Mouse (Mus musculus): Measurements from ENCODE around the gene Atp1b2. TPM values are rescaled to one million over a fixed set of nuclear protein-coding genes. Genes with fewer than 3 reads are reported as not detected.
A peak's percentile ranks its signal among the peaks of the same experiment; 100 is the strongest.

The Atp1b2 gene
- polyA plus RNA-seq (2015; fragmentation: Nextera tagmentation; extraction: Ambion mirVana): 20.4 and 20.8 TPM in 2 replicates

GRCm38 (mm10) chr11:69605726-69606490 is at the start of gene Atp1b2:
Gene Atp1b2, minus strand, starts transcription at chr11:69605942.

DNA sequence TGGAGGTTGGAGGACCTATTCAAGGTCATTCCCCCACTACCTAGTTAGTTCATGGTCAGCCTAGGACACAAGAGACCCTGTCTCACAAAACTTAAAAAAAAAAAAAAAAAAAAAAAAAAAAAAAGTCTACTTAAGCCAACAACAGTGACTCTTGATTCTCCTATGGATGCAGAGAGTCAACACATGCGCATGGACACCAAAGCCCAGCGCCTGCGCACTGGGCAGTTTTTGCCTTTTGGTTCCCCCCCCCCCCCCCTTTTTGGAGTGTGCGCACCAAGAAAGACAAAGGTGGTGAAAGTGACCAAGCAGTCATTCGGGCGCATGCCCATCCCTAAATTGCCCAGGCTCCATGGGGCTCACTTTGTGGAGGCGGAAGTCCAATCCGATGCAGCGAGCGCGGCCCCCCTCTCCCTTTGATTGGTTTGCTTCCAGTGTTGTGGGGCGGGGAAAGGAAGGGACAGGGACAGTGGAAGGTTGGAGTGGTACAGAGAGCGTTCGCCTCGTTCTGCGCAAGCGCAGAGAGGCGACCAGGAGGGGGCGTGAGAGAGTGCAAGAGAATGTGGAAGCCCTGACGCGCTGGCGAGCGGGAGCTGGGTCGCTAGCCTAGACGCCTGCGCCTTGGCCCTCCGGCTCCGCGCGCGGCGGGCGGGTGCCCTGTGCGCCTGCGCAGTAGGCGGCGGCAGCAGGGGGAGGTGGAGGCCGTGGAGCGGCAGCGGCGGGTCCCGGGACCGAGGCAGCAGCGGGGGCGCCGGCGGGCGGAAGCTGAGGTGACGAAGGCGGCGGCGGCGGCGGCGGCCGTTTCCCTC is 26.7 kb upstream of the Atp1b2 start, which contains the start of gene Fxr2:
Gene Fxr2 (plus strand): TSS at position 707 of the 806 bp plus-strand sequence.

DNA sequence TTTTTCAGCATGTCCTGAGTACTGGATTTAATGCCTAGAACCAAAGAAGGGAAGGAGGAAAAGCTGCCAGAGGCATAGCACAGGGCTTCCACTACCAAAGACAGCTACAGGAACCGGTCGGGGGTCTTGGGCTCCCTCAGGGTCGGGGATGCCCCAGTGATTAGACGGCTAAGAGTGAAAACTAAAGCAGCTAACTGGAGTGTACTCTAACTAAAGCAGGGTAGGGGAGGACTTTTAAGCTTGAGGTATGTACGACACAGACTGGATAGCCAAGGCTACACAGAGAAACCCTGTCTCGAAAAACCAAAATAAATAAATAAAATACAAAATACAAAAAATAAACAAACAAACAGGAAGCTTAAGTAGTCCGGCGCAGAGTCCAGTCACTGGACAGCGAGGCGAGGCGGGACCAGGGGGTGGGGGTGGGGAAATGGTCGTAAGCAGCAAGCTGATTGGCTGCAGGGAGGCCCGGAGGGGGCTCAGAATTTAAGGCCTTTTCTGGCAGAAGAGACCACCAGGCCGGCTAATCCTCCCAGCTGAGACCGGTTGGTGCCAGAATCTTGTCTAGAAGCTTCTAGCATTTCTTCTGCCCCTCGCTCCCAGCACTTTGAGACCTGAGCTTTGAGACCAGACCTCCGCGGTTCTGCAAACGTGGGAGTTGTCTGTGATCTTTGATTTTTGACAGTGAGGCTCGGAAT is 16.0 kb upstream of the Atp1b2 start, which contains the start of gene Sat2:
Gene Sat2 (plus strand): TSS at position 454 of the 698 bp plus-strand sequence.

DNA sequence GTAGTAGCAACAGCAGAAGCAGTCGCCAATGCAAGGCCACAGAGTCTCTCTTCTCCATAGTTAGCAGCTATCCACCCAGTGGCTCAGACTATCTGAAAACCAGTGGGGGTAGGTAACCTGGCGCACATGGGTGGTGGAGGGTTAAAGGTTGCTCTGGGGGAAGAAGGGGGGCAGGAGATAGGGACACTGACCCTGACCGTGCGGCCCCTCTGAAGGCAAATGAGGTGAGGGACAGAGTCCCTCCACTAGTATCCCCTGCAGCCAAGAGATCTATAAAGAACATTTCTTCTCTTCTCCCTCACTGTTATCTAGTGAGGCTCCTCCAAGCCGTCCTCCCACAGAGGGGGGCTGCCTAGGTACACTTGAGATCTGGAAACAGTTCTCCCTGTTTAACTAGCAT is 12.1 kb upstream of the Atp1b2 start, which contains the start of gene Shbg:
Gene Shbg (minus strand): TSS at position 101 of the 400 bp plus-strand sequence.

DNA sequence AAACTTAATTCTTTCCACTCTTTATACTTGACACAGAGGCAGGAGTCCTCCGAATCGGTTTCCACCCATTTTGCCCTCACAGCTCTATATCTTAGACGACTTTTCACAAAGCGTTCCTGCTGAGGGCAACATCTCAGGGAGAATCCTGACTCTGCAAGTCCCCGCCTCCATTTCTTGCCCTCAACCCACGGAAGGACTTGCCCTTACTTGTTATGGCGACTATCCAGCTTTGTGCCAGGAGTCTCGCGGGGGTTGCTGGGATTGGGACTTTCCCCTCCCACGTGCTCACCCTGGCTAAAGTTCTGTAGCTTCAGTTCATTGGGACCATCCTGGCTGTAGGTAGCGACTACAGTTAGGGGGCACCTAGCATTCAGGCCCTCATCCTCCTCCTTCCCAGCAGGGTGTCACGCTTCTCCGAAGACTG is 25.6 kb downstream of the Atp1b2 start, which contains the start of the genes Wrap53 and Trp53:
Gene Wrap53 (minus strand): TSS at position 165 of the 424 bp plus-strand sequence.
Gene Trp53 (plus strand): TSS at position 269 of the 424 bp plus-strand sequence.

GRCm38 (mm10) chr11:69559851-69560765 is 45.6 kb downstream of the Atp1b2 start, which contains the start of gene Efnb3:
Gene Efnb3, minus strand, starts transcription at chr11:69560205.

MicroRNAs within 50 kb of the gene (microRNA counts, 519-probe panel; counts per million panel counts)
- microRNA mmu-miR-467f: 5,369 counts per million, percentile 39 among the panel's probes with 10 or more counts

Other genes with a start within 250 kb of the Atp1b2 start
- gene Chd3, start 236.5 kb downstream of the Atp1b2 start, polyA plus RNA-seq (2015; fragmentation: Nextera tagmentation; extraction: Ambion mirVana): 9.3 and 10.9 TPM in 2 replicates
- gene Naa38, start 210.5 kb downstream of the Atp1b2 start, polyA plus RNA-seq (2015; fragmentation: Nextera tagmentation; extraction: Ambion mirVana): 115 and 122 TPM in 2 replicates
- 8.1 and 10.1 TPM in 2 replicates for gene Cyb5d1, start 210.3 kb downstream of the Atp1b2 start, polyA plus RNA-seq (2015; fragmentation: Nextera tagmentation; extraction: Ambion mirVana)
- 25.2 and 29.9 TPM in 2 replicates for gene Tmem88, start 207.7 kb downstream of the Atp1b2 start, polyA plus RNA-seq (2015; fragmentation: Nextera tagmentation; extraction: Ambion mirVana)
- gene Kdm6b, start 192.3 kb downstream of the Atp1b2 start, polyA plus RNA-seq (2015; fragmentation: Nextera tagmentation; extraction: Ambion mirVana): 12.5 and 16.9 TPM in 2 replicates
- gene Dnah2, start 56.8 kb downstream of the Atp1b2 start, polyA plus RNA-seq (2015; fragmentation: Nextera tagmentation; extraction: Ambion mirVana): 0.06 and 0.21 TPM in 2 replicates
- gene Efnb3, start 45.7 kb downstream of the Atp1b2 start, polyA plus RNA-seq (2015; fragmentation: Nextera tagmentation; extraction: Ambion mirVana): 1.1 and 1.8 TPM in 2 replicates
- 19.3 and 21.3 TPM in 2 replicates for gene Wrap53, start 25.7 kb downstream of the Atp1b2 start, polyA plus RNA-seq (2015; fragmentation: Nextera tagmentation; extraction: Ambion mirVana)
- 80.6 and 88.9 TPM in 2 replicates for gene Trp53, start 25.6 kb downstream of the Atp1b2 start, polyA plus RNA-seq (2015; fragmentation: Nextera tagmentation; extraction: Ambion mirVana)
- not detected in 2 replicates for gene Shbg, start 12.0 kb upstream of the Atp1b2 start, polyA plus RNA-seq (2015; fragmentation: Nextera tagmentation; extraction: Ambion mirVana)
- 7.3 and 7.9 TPM in 2 replicates for gene Sat2, start 16.1 kb upstream of the Atp1b2 start, polyA plus RNA-seq (2015; fragmentation: Nextera tagmentation; extraction: Ambion mirVana)
- gene Fxr2, start 27.0 kb upstream of the Atp1b2 start, polyA plus RNA-seq (2015; fragmentation: Nextera tagmentation; extraction: Ambion mirVana): 11.5 and 12.6 TPM in 2 replicates
- gene Sox15, start 49.4 kb upstream of the Atp1b2 start, polyA plus RNA-seq (2015; fragmentation: Nextera tagmentation; extraction: Ambion mirVana): 0.19 and 0.25 TPM in 2 replicates
- 44.5 and 46.1 TPM in 2 replicates for gene Mpdu1, start 56.7 kb upstream of the Atp1b2 start, polyA plus RNA-seq (2015; fragmentation: Nextera tagmentation; extraction: Ambion mirVana)
- gene Cd68, start 60.2 kb upstream of the Atp1b2 start, polyA plus RNA-seq (2015; fragmentation: Nextera tagmentation; extraction: Ambion mirVana): 25.2 and 39.1 TPM in 2 replicates
- gene Eif4a1, start 66.5 kb upstream of the Atp1b2 start, polyA plus RNA-seq (2015; fragmentation: Nextera tagmentation; extraction: Ambion mirVana): 272 and 275 TPM in 2 replicates
- 37.0 and 38.4 TPM in 2 replicates for gene Senp3, start 76.1 kb upstream of the Atp1b2 start, polyA plus RNA-seq (2015; fragmentation: Nextera tagmentation; extraction: Ambion mirVana)
- 0.64 and 0.78 TPM in 2 replicates for gene Tnfsf13, start 79.8 kb upstream of the Atp1b2 start, polyA plus RNA-seq (2015; fragmentation: Nextera tagmentation; extraction: Ambion mirVana)
- gene Tnfsf12, start 89.9 kb upstream of the Atp1b2 start, polyA plus RNA-seq (2015; fragmentation: Nextera tagmentation; extraction: Ambion mirVana): 4.4 and 5.2 TPM in 2 replicates
- 2.1 and 2.8 TPM in 2 replicates for gene Tnfsfm13, start 90.2 kb upstream of the Atp1b2 start, polyA plus RNA-seq (2015; fragmentation: Nextera tagmentation; extraction: Ambion mirVana)
- gene Polr2a, start 152.7 kb upstream of the Atp1b2 start, polyA plus RNA-seq (2015; fragmentation: Nextera tagmentation; extraction: Ambion mirVana): 15.2 and 15.8 TPM in 2 replicates
- gene Slc35g3, start 156.0 kb upstream of the Atp1b2 start, polyA plus RNA-seq (2015; fragmentation: Nextera tagmentation; extraction: Ambion mirVana): 0.07 and 0.08 TPM in 2 replicates
- 1.3 and 1.9 TPM in 2 replicates for gene Zbtb4, start 160.0 kb upstream of the Atp1b2 start, polyA plus RNA-seq (2015; fragmentation: Nextera tagmentation; extraction: Ambion mirVana)
- gene Chrnb1, start 190.0 kb upstream of the Atp1b2 start, polyA plus RNA-seq (2015; fragmentation: Nextera tagmentation; extraction: Ambion mirVana): 0.99 and 1.5 TPM in 2 replicates
- gene Fgf11, start 195.9 kb upstream of the Atp1b2 start, polyA plus RNA-seq (2015; fragmentation: Nextera tagmentation; extraction: Ambion mirVana): 0.33 and 0.36 TPM in 2 replicates
- 0.30 and 0.68 TPM in 2 replicates for gene Tmem102, start 199.7 kb upstream of the Atp1b2 start, polyA plus RNA-seq (2015; fragmentation: Nextera tagmentation; extraction: Ambion mirVana)
- not detected in 2 replicates for gene Gm39566, start 209.4 kb upstream of the Atp1b2 start, polyA plus RNA-seq (2015; fragmentation: Nextera tagmentation; extraction: Ambion mirVana)
- gene Spem2, start 212.5 kb upstream of the Atp1b2 start, polyA plus RNA-seq (2015; fragmentation: Nextera tagmentation; extraction: Ambion mirVana): not detected in 2 replicates
- 0.12 TPM in 1 of 2 replicates, not detected in the other for gene Spem1, start 216.2 kb upstream of the Atp1b2 start, polyA plus RNA-seq (2015; fragmentation: Nextera tagmentation; extraction: Ambion mirVana)
- 2.6 and 3.1 TPM in 2 replicates for gene Nlgn2, start 231.8 kb upstream of the Atp1b2 start, polyA plus RNA-seq (2015; fragmentation: Nextera tagmentation; extraction: Ambion mirVana)
- gene Tmem256, start 232.6 kb upstream of the Atp1b2 start, polyA plus RNA-seq (2015; fragmentation: Nextera tagmentation; extraction: Ambion mirVana): 337 and 343 TPM in 2 replicates
- gene Plscr3, start 240.4 kb upstream of the Atp1b2 start, polyA plus RNA-seq (2015; fragmentation: Nextera tagmentation; extraction: Ambion mirVana): 45.7 and 56.8 TPM in 2 replicates